Mouse (Mus musculus): ENCODE measurements around the gene Ciita.

DNA sequence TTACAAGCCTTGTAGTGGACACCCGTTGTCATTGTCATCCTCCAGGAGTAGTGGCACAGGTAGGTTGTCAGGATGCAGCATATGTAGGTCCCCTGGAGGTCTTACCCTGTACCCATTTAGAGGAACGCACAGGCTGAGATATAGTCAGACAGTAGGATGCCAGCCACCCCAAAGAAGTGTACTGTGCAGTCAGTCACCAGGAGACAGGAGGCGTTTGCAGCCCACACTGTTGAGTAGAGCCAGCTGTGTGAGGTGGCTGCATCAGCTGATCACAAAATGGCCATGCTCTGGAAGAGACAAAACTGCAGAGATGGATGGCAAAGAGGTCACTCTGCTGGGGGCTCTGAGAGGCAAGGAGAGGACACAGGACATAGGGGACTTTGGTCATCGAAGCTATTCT, 47.5 kb upstream of the Ciita start:
- TF ChIP-seq MAFK (IDR thresholded peaks at IDR 0.05; ENCODE audit: insufficient read depth, low read depth, low read length) (no peak), ZC3H11A (IDR thresholded peaks at IDR 0.05; ENCODE audit: borderline replicate concordance, low read depth, low read length) (no peak), ZNF384 (IDR thresholded peaks at IDR 0.05; ENCODE audit: low read depth, low read length) (no peak)
